Mouse (Mus musculus): ENCODE results near the gene 1810009A15Rik. TPM values are rescaled to one million over a fixed set of nuclear protein-coding genes. Genes with fewer than 3 reads are reported as not detected.
"Not testable (repeated sequence)": the region's sequence is repeated elsewhere in the genome, so short reads cannot be mapped to it uniquely, and the experiment has no call there.

Gene 1810009A15Rik
- total RNA-seq (2015; ENCODE audit: low replicate concordance) (11.5 and 13.4 TPM in 2 replicates), total RNA-seq (2017; ENCODE audit: low replicate concordance) (7.0 and 32.0 TPM in 2 replicates)

GRCm38 (mm10) chr19:8888511-8889385 lies at the start of gene 1810009A15Rik, which contains the start of gene Gm49416:
TSS of gene 1810009A15Rik (plus strand) at chr19:8888853.
TSS of gene Gm49416 (plus strand) at chr19:8888926.
- peak; percentile 94 for ATAC-seq (replicated peaks; ENCODE audit: low FRiP score, poor library complexity, severe bottlenecking)

GRCm38 (mm10) chr19:8839103-8839907 lies 49.3 kb upstream of the 1810009A15Rik start, which contains the start of gene Gng3:
TSS of gene Gng3 (minus strand) at chr19:8839194.
- no peak for ATAC-seq (replicated peaks; ENCODE audit: low FRiP score, poor library complexity, severe bottlenecking)

GRCm38 (mm10) chr19:8839908-8840791 lies 48.5 kb upstream of the 1810009A15Rik start:
- peak; percentile 84 for ATAC-seq (replicated peaks; ENCODE audit: low FRiP score, poor library complexity, severe bottlenecking)

GRCm38 (mm10) chr19:8841012-8841411 lies 47.6 kb upstream of the 1810009A15Rik start:
- no peak for ATAC-seq (replicated peaks; ENCODE audit: low FRiP score, poor library complexity, severe bottlenecking)

- ATAC-seq (replicated peaks; ENCODE audit: low FRiP score, poor library complexity, severe bottlenecking): no peak
Observed at GRCm38 (mm10) chr19:8842961-8843360, 45.7 kb upstream of the 1810009A15Rik start.

- peak; percentile 51 for ATAC-seq (replicated peaks; ENCODE audit: low FRiP score, poor library complexity, severe bottlenecking)
Observed at GRCm38 (mm10) chr19:8844371-8845129, 44.1 kb upstream of the 1810009A15Rik start.

GRCm38 (mm10) chr19:8848356-8848755 lies 40.3 kb upstream of the 1810009A15Rik start:
- ATAC-seq (replicated peaks; ENCODE audit: low FRiP score, poor library complexity, severe bottlenecking): no peak

- no peak for ATAC-seq (replicated peaks; ENCODE audit: low FRiP score, poor library complexity, severe bottlenecking)
Observed at GRCm38 (mm10) chr19:8850402-8850901, 38.2 kb upstream of the 1810009A15Rik start, which contains the start of gene Lrrn4cl. TSS of gene Lrrn4cl (plus strand) at chr19:8850768.

- ATAC-seq (replicated peaks; ENCODE audit: low FRiP score, poor library complexity, severe bottlenecking): no peak
Observed at GRCm38 (mm10) chr19:8851639-8852038, 37.0 kb upstream of the 1810009A15Rik start.

- no peak for ATAC-seq (replicated peaks; ENCODE audit: low FRiP score, poor library complexity, severe bottlenecking)
Observed at GRCm38 (mm10) chr19:8852236-8852928, 36.3 kb upstream of the 1810009A15Rik start.

- ATAC-seq (replicated peaks; ENCODE audit: low FRiP score, poor library complexity, severe bottlenecking): no peak
Observed at GRCm38 (mm10) chr19:8853117-8853516, 35.5 kb upstream of the 1810009A15Rik start.

GRCm38 (mm10) chr19:8857689-8858088 lies 31.0 kb upstream of the 1810009A15Rik start:
- ATAC-seq (replicated peaks; ENCODE audit: low FRiP score, poor library complexity, severe bottlenecking): peak; percentile 81

GRCm38 (mm10) chr19:8859018-8859417 lies 29.6 kb upstream of the 1810009A15Rik start:
- no peak for ATAC-seq (replicated peaks; ENCODE audit: low FRiP score, poor library complexity, severe bottlenecking)

GRCm38 (mm10) chr19:8864265-8864664 lies 24.4 kb upstream of the 1810009A15Rik start:
- ATAC-seq (replicated peaks; ENCODE audit: low FRiP score, poor library complexity, severe bottlenecking): no peak

GRCm38 (mm10) chr19:8870381-8870780 lies 18.3 kb upstream of the 1810009A15Rik start:
- not testable (repeated sequence) for ATAC-seq (replicated peaks; ENCODE audit: low FRiP score, poor library complexity, severe bottlenecking)

- ATAC-seq (replicated peaks; ENCODE audit: low FRiP score, poor library complexity, severe bottlenecking): peak; percentile 28
Observed at GRCm38 (mm10) chr19:8870838-8871237, 17.8 kb upstream of the 1810009A15Rik start.

GRCm38 (mm10) chr19:8871267-8872186 lies 17.1 kb upstream of the 1810009A15Rik start, which contains the start of gene Ubxn1:
TSS of gene Ubxn1 (plus strand) at chr19:8871496.
- peak; percentile 99 for ATAC-seq (replicated peaks; ENCODE audit: low FRiP score, poor library complexity, severe bottlenecking)

Measured in erythroid progenitor cell, adult 5-6 weeks (primary cell).